Mouse (Mus musculus): ENCODE results near the gene Cacna1h.

DNA sequence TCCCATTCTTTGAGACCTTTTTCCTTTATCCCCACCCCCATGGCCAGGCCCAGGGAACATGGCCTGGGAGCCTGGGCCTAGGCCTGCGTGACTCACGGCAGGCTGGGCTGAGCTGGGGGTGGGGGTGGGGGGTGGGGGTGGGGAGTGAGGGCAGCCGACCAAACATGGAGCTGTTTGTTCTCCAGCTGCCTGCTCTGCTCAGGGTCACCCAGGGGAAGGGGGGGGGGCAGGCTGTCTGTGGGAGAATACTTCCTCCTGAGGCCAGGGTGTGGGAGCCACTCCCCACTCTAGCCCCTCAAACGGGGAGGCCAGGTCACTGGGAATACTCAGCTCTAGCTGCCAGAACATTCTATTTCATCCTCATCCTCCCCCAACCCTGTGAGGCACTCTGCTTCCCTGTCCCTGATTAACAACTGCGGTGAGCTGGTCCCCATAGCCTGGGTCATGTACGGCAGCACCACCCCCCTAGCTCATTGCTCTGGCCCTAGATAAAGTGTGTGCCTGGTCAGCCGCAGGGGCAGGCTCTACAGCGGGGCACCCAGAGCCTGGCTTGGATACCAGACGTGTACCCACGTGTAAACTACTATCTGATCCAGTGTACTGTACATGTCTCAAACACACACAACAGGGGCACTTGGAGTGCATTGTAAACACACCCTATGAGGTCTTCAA, 28.2 kb downstream of the Cacna1h start:
- TF ChIP-seq CTCF (IDR thresholded peaks at IDR 0.05; ENCODE audit: control insufficient read depth, insufficient read depth, insufficient replicate concordance, low read depth, low read length) (no peak), POLR2A (IDR thresholded peaks at IDR 0.05; ENCODE audit: control insufficient read depth, low read depth, low read length) (no peak)
